8 mouse cellular contexts compared by ENCODE assay signal in genomic region chr1:97769294-97769903, GRCm38 (mm10). TPM values are rescaled to one million over a fixed set of nuclear protein-coding genes. Genes with fewer than 3 reads are reported as not detected.
DNase-seq lines count a peak whose midpoint lies in the region; ATAC-seq and TF ChIP-seq lines count a peak whose summit lies in the region.

No protein-coding gene starts in this region.

- peak; percentile 36 for DNase-seq in lung, adult 2 months
- no peak for DNase-seq in lung, postnatal 36 days
- peak; percentile 14 to 31 for DNase-seq in adrenal gland, postnatal 36 days
- DNase-seq in forebrain, embryonic 10.5 days (ENCODE audit: extremely low spot score, low spot score) = peak; percentile 49
- peak; percentile 39 for DNase-seq in liver, embryonic 13.5 days
- no peak for DNase-seq in right cerebral cortex, postnatal 14 days

- peak; percentile 81 for ATAC-seq in hindbrain, embryonic 16.5 days
- peak; percentile 40 for ATAC-seq in liver, embryonic 13.5 days (ENCODE audit: low read depth)
- ATAC-seq in neural tube, embryonic 15.5 days (ENCODE audit: low FRiP score) = peak; percentile 83

- H3K27ac ChIP-seq in forebrain, embryonic 10.5 days = peak overlapping the region; percentile 90
- peak overlapping the region; percentile 84 for H3K27ac ChIP-seq in hindbrain, embryonic 16.5 days (ENCODE audit: low read depth, low read length)
- H3K27ac ChIP-seq in liver, embryonic 13.5 days = peak overlapping the region; percentile 90
- H3K27ac ChIP-seq in neural tube, embryonic 15.5 days (replicated peaks) = peak overlapping the region; percentile 92

- H3K4me1 ChIP-seq in lung, adult 2 months (ENCODE audit: control insufficient read depth, insufficient read depth, low read length) = no peaks in the 10 kb centered on the region; the same call in 1 of the 2 replicates
- H3K4me1 ChIP-seq in forebrain, embryonic 10.5 days = peaks cover 26% of the 10 kb centered on the region
- H3K4me1 ChIP-seq in hindbrain, embryonic 16.5 days (ENCODE audit: control insufficient read depth, insufficient read depth, low read depth, low read length) = peaks cover 18% of the 10 kb centered on the region
- H3K4me1 ChIP-seq in liver, embryonic 13.5 days (replicated peaks) = peaks cover 62% of the 10 kb centered on the region
- peaks cover 31% of the 10 kb centered on the region for H3K4me1 ChIP-seq in neural tube, embryonic 15.5 days

- H3K4me2 ChIP-seq in hindbrain, embryonic 16.5 days (ENCODE audit: low read length) = peak overlapping the region; percentile 62
- H3K4me2 ChIP-seq in liver, embryonic 13.5 days = peak overlapping the region; percentile 93
- peak overlapping the region; percentile 67 for H3K4me2 ChIP-seq in neural tube, embryonic 15.5 days

- H3K4me3 ChIP-seq in lung, adult 2 months (replicated peaks; ENCODE audit: extremely low read depth, low read depth, low read length) = peak overlapping the region; percentile 96
- H3K4me3 ChIP-seq in forebrain, embryonic 10.5 days = peak overlapping the region; percentile 90
- H3K4me3 ChIP-seq in hindbrain, embryonic 16.5 days (ENCODE audit: low read length) = peak overlapping the region; percentile 70
- H3K4me3 ChIP-seq in liver, embryonic 13.5 days (replicated peaks) = peak overlapping the region; percentile 94
- peak overlapping the region; percentile 92 for H3K4me3 ChIP-seq in neural tube, embryonic 15.5 days (replicated peaks)

- WGBS in lung, adult 2 months = under 1% methylated on average over 40 of the region's 40 CpGs
- 0% methylated on average over 40 of the region's 40 CpGs for WGBS in forebrain, embryonic 10.5 days
- WGBS in hindbrain, embryonic 16.5 days = 0% methylated on average over 40 of the region's 40 CpGs
- WGBS in liver, embryonic 13.5 days (ENCODE audit: insufficient replicate concordance) = 1% methylated on average over 40 of the region's 40 CpGs
- under 1% methylated on average over 39 of the region's 40 CpGs for WGBS in neural tube, embryonic 15.5 days

- TF ChIP-seq CTCF in lung, adult 2 months (IDR thresholded peaks at IDR 0.05; ENCODE audit: insufficient read depth, low read length) = no peak

- H3K9me3 ChIP-seq in forebrain, embryonic 10.5 days = no peaks in the 10 kb centered on the region
- no peaks in the 10 kb centered on the region for H3K9me3 ChIP-seq in hindbrain, embryonic 16.5 days (ENCODE audit: control insufficient read depth, low read length)
- no peaks in the 10 kb centered on the region for H3K9me3 ChIP-seq in liver, embryonic 13.5 days (replicated peaks)
- no peaks in the 10 kb centered on the region for H3K9me3 ChIP-seq in neural tube, embryonic 15.5 days (replicated peaks)

- H3K9ac ChIP-seq in hindbrain, embryonic 16.5 days (ENCODE audit: low read depth, low read length) = peak overlapping the region; percentile 86
- H3K9ac ChIP-seq in liver, embryonic 13.5 days = peak overlapping the region; percentile 85
- H3K9ac ChIP-seq in neural tube, embryonic 15.5 days (replicated peaks) = peak overlapping the region; percentile 83

- TF ChIP-seq POLR2A in lung, adult 2 months (IDR thresholded peaks at IDR 0.05; ENCODE audit: borderline replicate concordance, extremely low read depth, low read depth, low read length) = no peak

- H3K36me3 ChIP-seq in forebrain, embryonic 10.5 days (replicated peaks) = no peaks in the 10 kb centered on the region
- H3K36me3 ChIP-seq in hindbrain, embryonic 16.5 days (ENCODE audit: control insufficient read depth, insufficient read depth, low read length) = no peaks in the 10 kb centered on the region
- H3K36me3 ChIP-seq in liver, embryonic 13.5 days = no peaks in the 10 kb centered on the region
- no peaks in the 10 kb centered on the region for H3K36me3 ChIP-seq in neural tube, embryonic 15.5 days

- H3K27me3 ChIP-seq in forebrain, embryonic 10.5 days (ENCODE audit: poor library complexity, severe bottlenecking) = no peaks in the 10 kb centered on the region
- no peaks in the 10 kb centered on the region for H3K27me3 ChIP-seq in hindbrain, embryonic 16.5 days (replicated peaks; ENCODE audit: control insufficient read depth, insufficient read depth, low read length)
- H3K27me3 ChIP-seq in liver, embryonic 13.5 days = no peaks in the 10 kb centered on the region
- H3K27me3 ChIP-seq in neural tube, embryonic 15.5 days (replicated peaks) = no peaks in the 10 kb centered on the region

RNA-seq across cellular contexts. Expression of gene Gin1, which starts 0.6 kb away (rescaled TPM):
- polyA plus RNA-seq in lung, adult 2 months (2012; rRNA removed) = 1.4 and 1.8 TPM in 2 replicates
- total RNA-seq in adrenal gland, postnatal 36 days (2021) = 10 to 100 TPM in 1 of 2 experiments, 1 to 10 TPM in 1; 8.7 to 10.7 TPM
- 17.4 and 20.4 TPM in 2 replicates for polyA plus RNA-seq in forebrain, embryonic 10.5 days (2016; fragmentation: Nextera tagmentation; extraction: Ambion mirVana)
- polyA plus RNA-seq in hindbrain, embryonic 16.5 days (2015; fragmentation: Nextera tagmentation; extraction: Ambion mirVana) = 14.0 TPM in 2 replicates
- polyA plus RNA-seq in liver, embryonic 13.5 days (2015; fragmentation: Nextera tagmentation; extraction: Ambion mirVana) = 13.6 and 15.7 TPM in 2 replicates
- 15.7 and 16.8 TPM in 2 replicates for polyA plus RNA-seq in neural tube, embryonic 15.5 days (2015; fragmentation: Nextera tagmentation; extraction: Ambion mirVana)

RNA-seq across cellular contexts. Expression of gene Ppip5k2, which starts 0.8 kb away (rescaled TPM):
- 3.0 and 4.3 TPM in 2 replicates for polyA plus RNA-seq in lung, adult 2 months (2012; rRNA removed)
- total RNA-seq in adrenal gland, postnatal 36 days (2021) = 10 to 100 TPM; 12.0 to 14.7 TPM
- 48.8 and 51.1 TPM in 2 replicates for polyA plus RNA-seq in forebrain, embryonic 10.5 days (2016; fragmentation: Nextera tagmentation; extraction: Ambion mirVana)
- polyA plus RNA-seq in hindbrain, embryonic 16.5 days (2015; fragmentation: Nextera tagmentation; extraction: Ambion mirVana) = 45.5 and 50.6 TPM in 2 replicates
- 12.2 and 16.9 TPM in 2 replicates for polyA plus RNA-seq in liver, embryonic 13.5 days (2015; fragmentation: Nextera tagmentation; extraction: Ambion mirVana)
- polyA plus RNA-seq in neural tube, embryonic 15.5 days (2015; fragmentation: Nextera tagmentation; extraction: Ambion mirVana) = 46.2 and 51.2 TPM in 2 replicates

Comparison
In these comparisons a context has a peak if more than half of its experiments do, and no peak if none do; other contexts are left out.
1. DNase-seq: peak in lung, adult 2 months (single experiment), adrenal gland, postnatal 36 days (2 of 2), forebrain, embryonic 10.5 days (single experiment) and liver, embryonic 13.5 days (single experiment); none in lung, postnatal 36 days (single experiment) and right cerebral cortex, postnatal 14 days (single experiment).
2. Peak in every context shown above with its lines, with median percentiles within 50 percentile points of each other: H3K4me3 ChIP-seq, H3K27ac ChIP-seq, ATAC-seq, H3K4me2 ChIP-seq and H3K9ac ChIP-seq.